Mouse (Mus musculus) embryonic stem cell, embryonic (primary cell): ENCODE data around the gene Xndc1.

ENCODE experiments used
- CTCF ChIA-PET, 4 experiments: fragments of 300-600 bp in 2 of 4; fragments of 350-600 bp in 2 of 4; sonication (Branson Sonifier 250); formaldehyde crosslinking; loops; one replicate each; lab custom pipeline; 2022; ENCODE audit warnings: inconsistent platforms in 2 of 4; lab: Charles Lee
- POLR2A ChIA-PET, 4 experiments: fragments of 300-600 bp in 2 of 4; fragments of 350-600 bp in 2 of 4; sonication (Branson Sonifier 250); formaldehyde crosslinking; loops; one replicate each; lab custom pipeline; 2022; ENCODE audit warnings: antibody characterized with exemption in 4 of 4, inconsistent platforms in 1 of 4; lab: Charles Lee

Gene Xndc1

GRCm38 (mm10) chr7:102065046-102065891, at the start of gene Xndc1, which contains the start of the genes Rnf121 and Xntrpc:
Gene Xndc1 (plus strand): TSS chr7:102065511.
Gene Rnf121 (minus strand): TSS chr7:102065469.
Gene Xntrpc (plus strand): TSS chr7:102065713.
- CTCF ChIA-PET, result interaction anchor here in 2 of 4 experiments (0.6 to 1.2 kb wide), 5 partner anchors 8 to 755 kb away, joined by 3 to 6 read pairs (median 3); no protein-coding TSS in a partner anchor
- POLR2A ChIA-PET, result interaction anchor here in 3 of 4 experiments (0.6 to 7.7 kb wide), 82 partner anchors 8 to 1929 kb away, joined by 3 to 56 read pairs (median 4); partner anchors contain the start of genes Art1 (in 3 of the 3), Anapc15 (in 1 of the 3), Arap1 (in 1 of the 3) and Clpb (in 1 of the 3)

GRCm38 (mm10) chr7:102016936-102017335, 48.4 kb upstream of the Xndc1 start:
- CTCF ChIA-PET, result interaction anchor here in 2 of 4 experiments (1.0 to 3.0 kb wide), 3 partner anchors 8 to 19 kb away, joined by 4 to 12 read pairs (median 5); no protein-coding TSS in a partner anchor
- POLR2A ChIA-PET, result interaction anchor here in 2 of 4 experiments (0.6 to 4.9 kb wide), 11 partner anchors 8 to 67 kb away, joined by 3 to 32 read pairs (median 6); no protein-coding TSS in a partner anchor

GRCm38 (mm10) chr7:102017452-102017851, 47.9 kb upstream of the Xndc1 start:
- CTCF ChIA-PET, result interaction anchor here in 2 of 4 experiments (1.0 to 3.0 kb wide), 3 partner anchors 9 to 19 kb away, joined by 4 to 12 read pairs (median 5); no protein-coding TSS in a partner anchor
- POLR2A ChIA-PET, result interaction anchor here in 2 of 4 experiments (0.6 to 4.9 kb wide), 12 partner anchors 9 to 67 kb away, joined by 3 to 32 read pairs (median 6); no protein-coding TSS in a partner anchor

GRCm38 (mm10) chr7:102018034-102018433, 47.3 kb upstream of the Xndc1 start:
- ChIA-PET CTCF (interaction anchor here in 2 of 4 experiments (0.7 to 1.4 kb wide), 2 partner anchors 9 to 20 kb away, joined by 3 to 5 read pairs; no protein-coding TSS in a partner anchor), POLR2A (interaction anchor here in 2 of 4 experiments (0.7 to 4.9 kb wide), 10 partner anchors 9 to 355 kb away, joined by 3 to 32 read pairs (median 6); partner anchors contain the start of gene Clpb (in 1 of the 2))

- CTCF ChIA-PET, result interaction anchor here in 1 of 4 experiments (0.7 kb wide), 1 partner anchor 20 kb away, joined by 3 read pairs; no protein-coding TSS in a partner anchor
- POLR2A ChIA-PET, result interaction anchor here in 2 of 4 experiments (0.6 to 4.9 kb wide), 11 partner anchors 10 to 355 kb away, joined by 3 to 32 read pairs (median 5); partner anchors contain the start of gene Clpb (in 1 of the 2)
Observed at GRCm38 (mm10) chr7:102018590-102018989, 46.7 kb upstream of the Xndc1 start, which contains the start of gene Il18bp. Gene Il18bp (minus strand): TSS chr7:102018690.

GRCm38 (mm10) chr7:102019362-102019761, 45.9 kb upstream of the Xndc1 start:
- ChIA-PET CTCF (interaction anchor here in 2 of 4 experiments (0.6 to 1.1 kb wide), 2 partner anchors 21 to 268 kb away, joined by 3 read pairs; no protein-coding TSS in a partner anchor), POLR2A (interaction anchor here in 3 of 4 experiments (0.6 to 2.1 kb wide), 10 partner anchors 10 to 202 kb away, joined by 3 to 6 read pairs (median 4); no protein-coding TSS in a partner anchor)

- CTCF ChIA-PET, result interaction anchor here in 1 of 4 experiments (0.8 kb wide), 1 partner anchor 355 kb away, joined by 3 read pairs; no protein-coding TSS in a partner anchor
Observed at GRCm38 (mm10) chr7:102020934-102021333, 44.4 kb upstream of the Xndc1 start.

GRCm38 (mm10) chr7:102023821-102024220, 41.5 kb upstream of the Xndc1 start:
- ChIA-PET POLR2A (interaction anchor here in 1 of 4 experiments (1.6 to 5.1 kb wide), 5 partner anchors 9 to 26 kb away, joined by 6 to 43 read pairs (median 17); no protein-coding TSS in a partner anchor), CTCF (no interaction called here)

More at GRCm38 (mm10) chr7:102020934-102021333, 44.4 kb upstream of the Xndc1 start:
- POLR2A ChIA-PET, result interaction anchor here in 3 of 4 experiments (0.7 to 5.1 kb wide), 11 partner anchors 9 to 68 kb away, joined by 3 to 43 read pairs (median 6); no protein-coding TSS in a partner anchor

GRCm38 (mm10) chr7:102025187-102026119, 39.9 kb upstream of the Xndc1 start:
- ChIA-PET POLR2A (interaction anchor here in 3 of 4 experiments (0.6 to 5.1 kb wide), 8 partner anchors 9 to 157 kb away, joined by 3 to 43 read pairs (median 3); partner anchors contain the start of genes Rnf121 (in 1 of the 3), Xndc1 (in 1 of the 3) and Xntrpc (in 1 of the 3)), CTCF (interaction anchor here in 1 of 4 experiments (0.6 kb wide), 1 partner anchor 359 kb away, joined by 3 read pairs; no protein-coding TSS in a partner anchor)

GRCm38 (mm10) chr7:102034904-102035303, 30.4 kb upstream of the Xndc1 start:
- ChIA-PET CTCF (interaction anchor here in 2 of 4 experiments (1.8 to 2.1 kb wide), 2 partner anchors 36 to 37 kb away, joined by 4 to 7 read pairs; no protein-coding TSS in a partner anchor), POLR2A (interaction anchor here in 2 of 4 experiments (0.6 to 4.6 kb wide), 9 partner anchors 9 to 174 kb away, joined by 3 to 17 read pairs (median 4); partner anchors contain the start of genes Rnf121 (in 1 of the 2), Xndc1 (in 1 of the 2) and Xntrpc (in 1 of the 2))

GRCm38 (mm10) chr7:102035534-102035933, 29.8 kb upstream of the Xndc1 start:
- ChIA-PET CTCF (interaction anchor here in 1 of 4 experiments (0.9 to 1.8 kb wide), 2 partner anchors 37 to 117 kb away, joined by 3 to 7 read pairs; no protein-coding TSS in a partner anchor), POLR2A (interaction anchor here in 1 of 4 experiments (1.3 to 4.6 kb wide), 2 partner anchors 13 to 30 kb away, joined by 8 to 17 read pairs; partner anchors contain the start of genes Rnf121, Xndc1 and Xntrpc)

- ChIA-PET CTCF (interaction anchor here in 3 of 4 experiments (0.5 to 0.7 kb wide), 6 partner anchors 9 to 413 kb away, joined by 3 to 8 read pairs (median 4); no protein-coding TSS in a partner anchor), POLR2A (interaction anchor here in 1 of 4 experiments (0.6 to 1.6 kb wide), 4 partner anchors 8 to 168 kb away, joined by 3 read pairs; no protein-coding TSS in a partner anchor)
Observed at GRCm38 (mm10) chr7:102037318-102037717, 28.0 kb upstream of the Xndc1 start.

- POLR2A ChIA-PET, result interaction anchor here in 2 of 4 experiments (0.6 to 4.2 kb wide), 3 partner anchors 19 to 23 kb away, joined by 3 to 21 read pairs (median 16); partner anchors contain the start of genes Rnf121 (in 1 of the 2), Xndc1 (in 1 of the 2) and Xntrpc (in 1 of the 2)
- CTCF ChIA-PET, result interaction anchor here in 1 of 4 experiments (0.6 kb wide), 1 partner anchor 194 kb away, joined by 3 read pairs; no protein-coding TSS in a partner anchor
Observed at GRCm38 (mm10) chr7:102042314-102042713, 23.0 kb upstream of the Xndc1 start.

GRCm38 (mm10) chr7:102048524-102048923, 16.8 kb upstream of the Xndc1 start:
- ChIA-PET POLR2A (interaction anchor here in 3 of 4 experiments (0.6 to 1.0 kb wide), 5 partner anchors 15 to 415 kb away, joined by 3 to 6 read pairs (median 3); no protein-coding TSS in a partner anchor), CTCF (interaction anchor here in 1 of 4 experiments (0.7 kb wide), 1 partner anchor 523 kb away, joined by 3 read pairs; no protein-coding TSS in a partner anchor)

GRCm38 (mm10) chr7:102061353-102061752, 4.0 kb upstream of the Xndc1 start:
- ChIA-PET CTCF (interaction anchor here in 2 of 4 experiments (0.6 kb wide), 3 partner anchors 21 to 145 kb away, joined by 3 read pairs; no protein-coding TSS in a partner anchor), POLR2A (interaction anchor here in 2 of 4 experiments (0.6 to 7.7 kb wide), 11 partner anchors 10 to 418 kb away, joined by 3 to 56 read pairs (median 4); partner anchors contain the start of gene Art1 (in 1 of the 2))
